Mouse (Mus musculus) macrophage (primary cell): Measurements from ENCODE around the gene Gm5089. TPM values are rescaled to one million over a fixed set of nuclear protein-coding genes. Genes with fewer than 3 reads are reported as not detected.

ENCODE experiments used
- H3K27ac ChIP-seq: fragments of 350-480 bp; formaldehyde crosslinking; 2 replicates; pipeline ENCODE4 v1.9.0; 2021
- H3K36me3 ChIP-seq: fragments of 350-480 bp; formaldehyde crosslinking; 2 replicates; pipeline ENCODE4 v1.9.0; 2021; ENCODE audit errors: inconsistent target
- H3K4me3 ChIP-seq: fragments of 350-480 bp; formaldehyde crosslinking; 2 replicates; pipeline ENCODE4 v1.9.0; 2021; ENCODE audit errors: inconsistent target
- H3K79me2 ChIP-seq: fragments of 350-480 bp; formaldehyde crosslinking; 2 replicates; pipeline ENCODE4 v1.9.0; 2021; ENCODE audit errors: inconsistent target
- WGBS: methylation state at CpG from one replicate; pipeline ENCODE4 v1.1.7; 2026; ENCODE audit warnings: inconsistent platforms; ENCODE audit not compliant: missing documents; 5-methylcytosine and 5-hydroxymethylcytosine counted together
- polyA plus RNA-seq: library from polyadenylated mRNA; stranded (reverse); fragments of 250-400 nt; gene quantifications from 3 replicates; pipeline ENCODE4 v1.2.4, GENCODE M21; 2018; ENCODE audit warnings: inconsistent platforms

The Gm5089 gene
- polyA plus RNA-seq, 1 experiment from 2014 or later: not detected

DNA sequence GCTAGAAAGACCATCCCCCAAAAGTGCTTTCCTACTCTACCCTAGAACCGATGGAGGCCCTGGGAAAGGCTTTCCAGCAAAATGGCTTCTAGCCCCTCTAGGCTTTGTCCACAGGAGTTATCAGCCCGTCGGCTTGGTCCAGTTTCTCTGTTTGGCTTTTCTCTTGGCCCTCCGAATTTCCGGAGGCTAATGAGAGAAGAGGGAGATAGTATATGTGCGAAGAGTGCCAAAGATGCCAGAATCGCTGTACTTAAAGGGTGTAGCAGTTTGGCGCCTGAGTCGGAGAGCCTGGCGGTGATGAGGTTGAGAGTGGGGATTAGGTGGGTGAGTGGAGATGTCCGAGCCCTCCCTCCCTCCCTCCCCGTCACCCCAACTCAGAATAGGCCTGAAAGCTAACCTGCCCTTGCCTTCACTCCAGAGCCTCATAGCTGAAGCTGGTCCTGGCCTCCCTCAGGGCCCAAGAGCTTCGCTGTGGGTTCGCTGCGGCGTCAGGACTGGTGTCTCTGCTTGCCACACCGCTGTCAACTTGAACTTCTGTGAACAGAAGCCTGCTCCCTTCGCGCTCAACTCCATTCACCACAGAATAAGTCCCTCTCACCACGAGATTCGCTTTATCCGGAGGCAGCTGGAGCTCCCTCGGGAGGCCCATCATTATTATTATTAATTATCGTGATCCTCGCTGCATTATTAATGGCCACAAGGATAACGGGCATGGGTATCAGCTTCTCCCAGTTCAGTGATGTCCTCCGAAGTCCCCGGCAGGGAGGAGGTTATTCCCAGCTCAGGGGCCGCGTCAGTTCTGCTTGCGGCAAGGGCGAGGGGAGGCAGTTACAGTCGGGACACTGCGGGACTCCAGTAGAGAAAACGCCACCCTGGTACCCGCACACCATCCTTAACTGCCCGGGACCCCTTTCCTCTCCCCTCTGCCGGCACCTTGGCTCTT, 31.4 kb upstream of the Gm5089 start:
- Histone ChIP-seq H3K36me3 (no peaks in the 10 kb centered on the region), H3K79me2 (no peaks in the 10 kb centered on the region), H3K27ac (no peak overlapping the region), H3K4me3 (no peak overlapping the region)
- WGBS: 7% methylated on average over 37 of the region's 38 CpGs

- Histone ChIP-seq H3K36me3 (no peaks in the 10 kb centered on the region), H3K4me3 (no peak overlapping the region), H3K79me2 (no peaks in the 10 kb centered on the region), H3K27ac (no peak overlapping the region)
- 17% methylated on average over 15 of the region's 15 CpGs for WGBS
These were observed 30.3 kb upstream of the Gm5089 start for GRCm38 (mm10) chr14:122481181-122481580.

- 23% methylated on average over 2 of the region's 2 CpGs for WGBS
- Histone ChIP-seq H3K36me3 (no peaks in the 10 kb centered on the region), H3K79me2 (no peaks in the 10 kb centered on the region), H3K4me3 (no peak overlapping the region), H3K27ac (no peak overlapping the region)
These were observed 29.4 kb upstream of the Gm5089 start for GRCm38 (mm10) chr14:122480355-122480754.

DNA sequence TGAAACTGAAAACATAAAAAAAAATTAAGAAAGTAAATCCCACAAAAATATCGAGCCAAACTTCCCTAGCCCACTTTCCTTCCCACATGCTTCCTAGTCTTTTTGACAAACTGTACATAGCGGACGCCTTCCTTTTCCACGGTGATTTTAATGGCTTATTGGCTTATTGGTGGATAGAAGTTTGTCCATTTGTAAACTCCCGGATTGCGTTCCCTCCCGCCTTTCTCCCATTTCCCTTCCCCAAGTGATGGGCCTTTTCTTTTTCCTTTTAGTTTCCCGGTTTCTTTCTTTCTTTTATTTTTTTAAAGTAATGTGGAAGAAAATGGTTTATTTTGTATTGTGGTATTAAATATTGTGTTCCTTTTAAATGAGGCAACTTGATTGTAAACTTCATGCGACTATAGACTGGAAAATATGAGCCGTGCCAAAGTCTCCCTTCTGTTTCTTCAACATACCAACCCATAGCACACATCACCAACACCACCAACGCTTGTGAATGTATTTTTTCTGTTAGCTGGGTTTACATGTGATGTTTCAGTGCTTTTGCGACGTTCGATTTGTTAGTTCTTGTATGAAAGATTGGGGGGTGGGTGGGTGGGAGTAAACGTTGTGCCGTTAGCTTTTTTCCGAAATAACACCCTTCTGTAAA, 28.7 kb upstream of the Gm5089 start:
- H3K4me3 ChIP-seq: no peak overlapping the region

GRCm38 (mm10) chr14:122478574-122479011, 27.7 kb upstream of the Gm5089 start:
- Histone ChIP-seq H3K79me2 (no peaks in the 10 kb centered on the region), H3K27ac (no peak overlapping the region), H3K36me3 (no peaks in the 10 kb centered on the region), H3K4me3 (no peak overlapping the region)
- WGBS: 6% methylated on average over 22 of the region's 22 CpGs

More for the DNA sequence above, 28.7 kb upstream of the Gm5089 start:
- no peak overlapping the region for H3K27ac ChIP-seq
- 39% methylated on average over 17 of the region's 17 CpGs for WGBS
- H3K79me2 ChIP-seq: no peaks in the 10 kb centered on the region
- H3K36me3 ChIP-seq: no peaks in the 10 kb centered on the region

GRCm38 (mm10) chr14:122477971-122478573, 27.2 kb upstream of the Gm5089 start:
- Histone ChIP-seq H3K4me3 (no peak overlapping the region), H3K36me3 (no peaks in the 10 kb centered on the region), H3K27ac (no peak overlapping the region), H3K79me2 (no peaks in the 10 kb centered on the region)
- 9% methylated on average over 9 of the region's 9 CpGs for WGBS

GRCm38 (mm10) chr14:122477261-122477671, 26.4 kb upstream of the Gm5089 start:
- no peak overlapping the region for H3K27ac ChIP-seq
- WGBS: 8% methylated on average over 20 of the region's 20 CpGs
- no peaks in the 10 kb centered on the region for H3K36me3 ChIP-seq
- H3K4me3 ChIP-seq: no peak overlapping the region
- H3K79me2 ChIP-seq: no peaks in the 10 kb centered on the region

DNA sequence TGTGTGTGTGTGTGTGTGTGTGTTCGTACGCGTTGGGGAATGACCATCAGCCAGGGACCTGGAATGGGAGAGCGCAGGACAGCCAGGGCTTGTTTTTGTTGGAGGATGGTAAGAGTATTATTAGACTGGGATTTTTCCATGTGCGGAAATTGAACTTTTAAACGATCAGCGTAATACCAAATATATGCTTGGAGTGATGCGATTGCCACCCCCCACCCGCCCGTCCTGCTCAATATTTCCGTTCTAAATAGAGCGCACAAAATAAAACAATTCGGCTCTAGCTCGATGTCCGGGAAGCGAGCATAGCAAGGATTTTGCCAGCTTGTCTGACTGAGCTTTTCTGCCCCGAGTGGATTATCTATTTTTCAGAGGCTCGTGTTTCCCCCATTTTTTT, 25.9 kb upstream of the Gm5089 start:
- H3K36me3 ChIP-seq: no peaks in the 10 kb centered on the region
- H3K4me3 ChIP-seq: no peak overlapping the region
- 8% methylated on average over 17 of the region's 18 CpGs for WGBS
- no peak overlapping the region for H3K27ac ChIP-seq
- H3K79me2 ChIP-seq: no peaks in the 10 kb centered on the region

- no peak overlapping the region for H3K4me3 ChIP-seq
- no peaks in the 10 kb centered on the region for H3K79me2 ChIP-seq
- no peaks in the 10 kb centered on the region for H3K36me3 ChIP-seq
- H3K27ac ChIP-seq: no peak overlapping the region
- 4% methylated on average over 52 of the region's 62 CpGs for WGBS
These were observed 25.3 kb upstream of the Gm5089 start for GRCm38 (mm10) chr14:122476041-122476821.

GRCm38 (mm10) chr14:122475557-122476040, 24.7 kb upstream of the Gm5089 start:
- Histone ChIP-seq H3K4me3 (no peak overlapping the region), H3K27ac (no peak overlapping the region), H3K79me2 (no peaks in the 10 kb centered on the region), H3K36me3 (no peaks in the 10 kb centered on the region)
- WGBS: 1% methylated on average over 52 of the region's 65 CpGs

DNA sequence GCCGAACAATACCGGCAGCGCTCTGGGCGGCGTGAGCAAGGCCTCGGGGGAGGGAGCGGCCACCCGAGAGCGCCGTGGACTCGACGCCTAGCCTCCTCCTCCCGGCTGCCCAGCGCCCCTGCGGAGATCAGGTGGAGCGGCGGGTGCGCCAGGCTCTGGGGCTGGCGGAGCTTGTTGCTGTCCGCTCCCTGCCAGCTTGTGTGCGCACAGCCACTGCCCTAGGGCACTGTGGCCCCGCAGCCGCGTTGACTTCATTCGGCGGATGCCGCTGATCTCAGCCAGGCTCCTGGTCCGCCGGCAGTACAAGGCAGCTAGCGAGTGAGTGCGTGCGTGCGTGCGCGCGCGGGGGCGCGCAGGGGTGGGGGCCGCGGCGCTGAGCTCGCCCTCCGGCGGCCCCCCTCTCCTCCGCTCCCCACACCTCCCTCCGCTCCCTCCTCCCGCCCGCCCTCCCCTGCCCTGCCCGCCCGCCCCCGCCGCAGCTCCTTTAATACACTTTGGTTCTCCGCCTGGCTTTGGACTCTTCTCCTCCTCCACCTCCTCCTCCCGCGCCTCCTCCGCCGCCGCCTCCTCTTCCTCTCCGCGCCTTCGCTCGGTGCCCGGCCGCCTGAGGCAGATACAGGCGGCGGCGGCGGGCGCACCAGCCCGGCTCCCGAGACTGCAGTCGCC, 24.1 kb upstream of the Gm5089 start, which contains the start of gene Zic2:
Gene Zic2, plus strand, starts transcription at position 545 of the 666 bp plus-strand sequence.
- H3K4me3 ChIP-seq: no peak within 1 kb of the TSS
- no peaks in the 10 kb centered on the region for H3K36me3 ChIP-seq
- no peak within 1 kb of the TSS for H3K27ac ChIP-seq
- 2% methylated on average over 44 of the region's 73 CpGs for WGBS
- no peaks in the 10 kb centered on the region for H3K79me2 ChIP-seq

DNA sequence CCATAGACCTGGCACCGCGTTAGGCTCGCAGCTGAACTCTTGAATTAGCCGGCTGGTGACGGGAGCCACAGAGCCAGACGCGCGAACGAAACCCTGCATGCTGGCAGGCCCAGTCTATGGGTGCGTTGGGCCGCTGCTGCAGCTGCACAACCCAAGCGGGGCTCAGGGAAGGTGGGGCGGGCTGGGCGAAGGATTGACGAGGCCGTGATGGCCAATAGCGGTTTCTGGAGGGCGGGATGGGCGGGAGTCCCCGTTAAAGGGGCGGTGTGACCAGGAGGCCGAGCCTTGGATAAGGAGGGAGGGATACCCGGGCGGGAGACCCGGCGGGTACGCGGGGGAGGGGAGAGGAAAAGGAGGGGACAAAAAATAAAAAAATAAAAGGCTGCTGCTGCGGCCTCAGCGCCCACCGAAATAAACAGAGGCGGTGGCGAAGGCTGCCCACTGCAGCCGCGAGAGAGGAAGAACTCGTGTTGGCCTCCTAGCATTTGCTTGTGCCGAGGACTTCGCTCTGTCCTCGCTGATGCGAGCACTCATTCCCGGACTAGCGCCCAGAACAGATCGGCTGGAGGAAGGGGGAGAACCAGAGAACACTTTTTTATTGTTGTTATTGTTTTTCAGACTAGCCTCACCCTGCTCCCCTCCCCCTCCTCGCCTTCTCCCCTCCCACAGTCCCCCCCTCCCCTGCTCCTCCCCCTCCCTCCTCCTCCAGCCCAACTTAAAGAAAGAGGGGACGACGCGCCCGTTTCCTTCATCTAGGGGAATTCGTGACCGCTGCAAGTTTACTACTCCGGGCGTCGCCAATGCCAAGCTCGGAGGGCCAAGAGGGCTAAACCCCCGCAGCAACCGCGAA, 23.4 kb upstream of the Gm5089 start:
- Histone ChIP-seq H3K79me2 (no peaks in the 10 kb centered on the region), H3K4me3 (no peak overlapping the region), H3K27ac (no peak overlapping the region), H3K36me3 (no peaks in the 10 kb centered on the region)
- 3% methylated on average over 54 of the region's 57 CpGs for WGBS

DNA sequence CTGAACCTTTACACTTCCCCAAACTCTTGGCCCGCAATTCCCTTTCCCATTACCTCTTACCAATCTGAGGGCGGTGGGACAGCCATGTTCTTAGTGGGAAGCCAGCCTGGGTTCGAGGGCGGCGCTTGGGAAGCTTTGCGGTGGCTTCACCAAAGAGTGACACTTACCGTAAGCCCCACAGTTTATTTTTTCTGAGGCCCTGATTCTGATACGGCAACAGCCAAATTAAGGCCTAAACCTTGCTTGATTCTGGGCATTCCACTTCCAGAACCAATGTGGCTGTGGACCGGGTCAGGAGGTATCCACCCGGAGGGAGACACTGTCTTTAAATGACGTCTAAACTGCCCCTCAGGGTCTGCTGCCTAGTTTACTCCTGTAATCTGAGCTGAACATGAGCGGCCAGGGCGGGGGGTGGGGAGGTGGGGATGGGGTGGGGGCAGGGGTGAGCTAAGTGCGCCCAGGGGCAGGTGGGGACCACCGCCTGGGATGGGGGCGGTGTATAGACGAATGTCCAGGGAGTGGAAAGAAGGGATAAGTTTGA, 22.4 kb upstream of the Gm5089 start:
- Histone ChIP-seq H3K79me2 (no peaks in the 10 kb centered on the region), H3K36me3 (no peaks in the 10 kb centered on the region), H3K4me3 (no peak overlapping the region), H3K27ac (no peak overlapping the region)
- 10% methylated on average over 17 of the region's 17 CpGs for WGBS
